Mouse (Mus musculus) mesoderm, embryonic 11.5 days (tissue): ENCODE data around the gene Crbn.

Experiments
- DNase-seq: peaks from one replicate; pipeline ENCODE4 v3.0.0-alpha.2; 2012; ENCODE audit warnings: low read depth, low spot score

Gene Crbn

GRCm38 (mm10) chr6:106765892-106766291 is 34.0 kb downstream of the Crbn start:
- DNase-seq = no peak

- no peak for DNase-seq
Observed at GRCm38 (mm10) chr6:106761486-106761885, 38.4 kb downstream of the Crbn start.

- DNase-seq = no peak
Observed at GRCm38 (mm10) chr6:106760473-106761218, 39.2 kb downstream of the Crbn start.

- no peak for DNase-seq
Observed at GRCm38 (mm10) chr6:106758299-106758698, 41.6 kb downstream of the Crbn start.

- no peak for DNase-seq
Observed at GRCm38 (mm10) chr6:106750291-106750690, 49.6 kb downstream of the Crbn start.

- DNase-seq = no peak
Observed at GRCm38 (mm10) chr6:106748887-106749388, 50.9 kb downstream of the Crbn start, which contains the start of gene Il5ra. Il5ra (minus strand) TSS chr6:106749037.

- no peak for DNase-seq
Observed at GRCm38 (mm10) chr6:106747804-106748203, 52.1 kb downstream of the Crbn start.

GRCm38 (mm10) chr6:106747251-106747650 is 52.6 kb downstream of the Crbn start:
- DNase-seq = no peak

- no peak for DNase-seq
Observed at GRCm38 (mm10) chr6:106745673-106746394, 54.0 kb downstream of the Crbn start.

GRCm38 (mm10) chr6:106743556-106744233 is 56.2 kb downstream of the Crbn start:
- DNase-seq = no peak

- DNase-seq = no peak
Observed at GRCm38 (mm10) chr6:106740244-106740825, 59.5 kb downstream of the Crbn start.

GRCm38 (mm10) chr6:106738229-106738628 is 61.6 kb downstream of the Crbn start:
- no peak for DNase-seq

- no peak for DNase-seq
Observed at GRCm38 (mm10) chr6:106732563-106732962, 67.3 kb downstream of the Crbn start.
